Mouse (Mus musculus): ENCODE measurements around the gene Fam183b.
"Not testable (repeated sequence)": the region's sequence is repeated elsewhere in the genome, so short reads cannot be mapped to it uniquely, and the experiment has no call there.

The Fam183b gene

GRCm38 (mm10) chr11:58752434-58752833 lies 49.3 kb downstream of the Fam183b start, which contains the start of gene Olfr316:
Gene Olfr316 (plus strand): TSS chr11:58752734.
- no peak for DNase-seq

GRCm38 (mm10) chr11:58751096-58751495 lies 50.7 kb downstream of the Fam183b start:
- DNase-seq, result not testable (repeated sequence)
